Mouse (Mus musculus) liver, embryonic 12.5 days (tissue): ENCODE data around the gene Ski. TPM values are rescaled to one million over a fixed set of nuclear protein-coding genes. Genes with fewer than 3 reads are reported as not detected.

ENCODE experiments used
- ATAC-seq: fragments of 200-750 bp; cut with Nextera tagmentation; 2 replicates; pipeline ENCODE4 v1.8.0; 2017; ENCODE audit warnings: moderate number of reproducible peaks, mild to moderate bottlenecking, moderate library complexity
- H3K27ac ChIP-seq: fragments of 300-500 bp; sonication (generic); 2 replicates; pipeline ENCODE4 v1.5.1; 2016; ENCODE audit warnings: mild to moderate bottlenecking
- H3K27me3 ChIP-seq: fragments of 300-500 bp; sonication (generic); replicated peaks from 2 replicates; pipeline ENCODE4 v1.6.1; 2016; ENCODE audit warnings: mild to moderate bottlenecking, moderate library complexity
- H3K36me3 ChIP-seq: fragments of 300-500 bp; sonication (generic); 2 replicates; pipeline ENCODE4 v1.6.1; 2016; ENCODE audit warnings: mild to moderate bottlenecking, moderate library complexity
- H3K4me1 ChIP-seq: fragments of 300-500 bp; sonication (generic); 2 replicates; pipeline ENCODE4 v1.6.1; 2016
- H3K4me2 ChIP-seq: fragments of 300-500 bp; sonication (generic); 2 replicates; pipeline ENCODE4 v1.6.1; 2016; ENCODE audit warnings: mild to moderate bottlenecking, moderate library complexity
- H3K4me3 ChIP-seq: fragments of 300-500 bp; sonication (generic); 2 replicates; pipeline ENCODE4 v1.5.1; 2016; ENCODE audit warnings: mild to moderate bottlenecking, moderate library complexity
- H3K9ac ChIP-seq: fragments of 300-500 bp; sonication (generic); 2 replicates; pipeline ENCODE4 v1.6.1; 2016; ENCODE audit warnings: mild to moderate bottlenecking, moderate library complexity
- H3K9me3 ChIP-seq: fragments of 300-500 bp; sonication (generic); replicated peaks from 2 replicates; pipeline ENCODE4 v1.6.1; 2016; ENCODE audit warnings: mild to moderate bottlenecking, moderate library complexity
- WGBS: fragments of 180-500 bp; shearing (Covaris S2); methylation state at CpG from one replicate; pipeline ENCODE4 v1.1.7; 2016; ENCODE audit not compliant: insufficient replicate concordance; 5-methylcytosine and 5-hydroxymethylcytosine counted together
- polyA plus RNA-seq: library from polyadenylated mRNA; unstranded; fragments of >200 nt; fragmentation: Nextera tagmentation; extraction: Ambion mirVana; gene quantifications from 2 replicates; pipeline ENCODE4 v1.2.1, GENCODE M21; 2016

Ski gene
- polyA plus RNA-seq, 1 experiment from 2014 or later = 3.5 TPM

GRCm38 (mm10) chr4:155165861-155166260, 56.5 kb downstream of the Ski start:
- Histone ChIP-seq H3K27me3 (no peaks in the 10 kb centered on the region), H3K4me3 (no peak overlapping the region), H3K9ac (no peak overlapping the region), H3K4me2 (no peak overlapping the region), H3K9me3 (peaks cover 4% of the 10 kb centered on the region; the same call in 1 of the 2 replicates), H3K36me3 (no peaks in the 10 kb centered on the region; the same call in 1 of the 2 replicates), H3K4me1 (peaks cover 59% of the 10 kb centered on the region), H3K27ac (no peak overlapping the region)
- no peak for ATAC-seq

GRCm38 (mm10) chr4:155164550-155164949, 57.8 kb downstream of the Ski start:
- no peak overlapping the region for H3K4me3 ChIP-seq
- no peaks in the 10 kb centered on the region for H3K27me3 ChIP-seq
- H3K36me3 ChIP-seq = peaks cover 4% of the 10 kb centered on the region
- ATAC-seq = no peak
- H3K4me1 ChIP-seq = peaks cover 55% of the 10 kb centered on the region
- 70% methylated on average over 6 of the region's 6 CpGs for WGBS
- H3K9ac ChIP-seq = no peak overlapping the region
- H3K4me2 ChIP-seq = no peak overlapping the region
- H3K9me3 ChIP-seq = peaks cover 4% of the 10 kb centered on the region; the same call in 1 of the 2 replicates
- no peak overlapping the region for H3K27ac ChIP-seq

- H3K9ac ChIP-seq = no peak overlapping the region
- ATAC-seq = peak; percentile 17; the same call in 1 of the 2 replicates
- no peaks in the 10 kb centered on the region for H3K27me3 ChIP-seq
- no peak overlapping the region for H3K4me3 ChIP-seq
- peaks cover 55% of the 10 kb centered on the region for H3K4me1 ChIP-seq
- H3K27ac ChIP-seq = peak overlapping the region; percentile 50; the same call in 1 of the 2 replicates
- peaks cover 4% of the 10 kb centered on the region; the same call in 1 of the 2 replicates for H3K9me3 ChIP-seq
- peaks cover 13% of the 10 kb centered on the region for H3K36me3 ChIP-seq
- H3K4me2 ChIP-seq = peak overlapping the region; percentile 15; the same call in 1 of the 2 replicates
- WGBS = 65% methylated on average over 8 of the region's 8 CpGs
Observed at GRCm38 (mm10) chr4:155163685-155164084, 58.7 kb downstream of the Ski start.

GRCm38 (mm10) chr4:155163320-155163651, 59.1 kb downstream of the Ski start:
- no peak overlapping the region for H3K4me3 ChIP-seq
- peak overlapping the region; percentile 50 for H3K27ac ChIP-seq
- H3K9ac ChIP-seq = no peak overlapping the region
- 15% methylated on average over 4 of the region's 4 CpGs for WGBS
- H3K4me2 ChIP-seq = peak overlapping the region; percentile 15
- peaks cover 4% of the 10 kb centered on the region; the same call in 1 of the 2 replicates for H3K9me3 ChIP-seq
- H3K27me3 ChIP-seq = no peaks in the 10 kb centered on the region
- H3K36me3 ChIP-seq = peaks cover 17% of the 10 kb centered on the region
- ATAC-seq = peak; percentile 58
- H3K4me1 ChIP-seq = peaks cover 52% of the 10 kb centered on the region

- Histone ChIP-seq H3K4me2 (peak overlapping the region; percentile 15), H3K27me3 (no peaks in the 10 kb centered on the region), H3K4me3 (no peak overlapping the region), H3K9me3 (peaks cover 4% of the 10 kb centered on the region; the same call in 1 of the 2 replicates), H3K36me3 (peaks cover 23% of the 10 kb centered on the region), H3K9ac (no peak overlapping the region), H3K27ac (peak overlapping the region; percentile 50), H3K4me1 (peaks cover 46% of the 10 kb centered on the region)
- WGBS = 30% methylated on average over 7 of the region's 7 CpGs
- 0 out of 2 replicates have a peak, but pooled peaks have one; percentile 1 for ATAC-seq
Observed at GRCm38 (mm10) chr4:155162433-155163319, 59.7 kb downstream of the Ski start.

- WGBS = 78% methylated on average over 8 of the region's 8 CpGs
- H3K27me3 ChIP-seq = no peaks in the 10 kb centered on the region
- ATAC-seq = no peak
- peaks cover 25% of the 10 kb centered on the region for H3K4me1 ChIP-seq
- no peaks in the 10 kb centered on the region for H3K9me3 ChIP-seq
- peaks cover 51% of the 10 kb centered on the region for H3K36me3 ChIP-seq
- no peak overlapping the region for H3K9ac ChIP-seq
- no peak overlapping the region for H3K27ac ChIP-seq
- no peak overlapping the region for H3K4me3 ChIP-seq
- no peak overlapping the region for H3K4me2 ChIP-seq
Observed at GRCm38 (mm10) chr4:155158543-155158917, 63.9 kb downstream of the Ski start.

GRCm38 (mm10) chr4:155157871-155158542, 64.4 kb downstream of the Ski start:
- no peak overlapping the region for H3K4me3 ChIP-seq
- WGBS = 85% methylated on average over 27 of the region's 27 CpGs
- peaks cover 19% of the 10 kb centered on the region for H3K4me1 ChIP-seq
- H3K36me3 ChIP-seq = peaks cover 51% of the 10 kb centered on the region
- no peaks in the 10 kb centered on the region for H3K9me3 ChIP-seq
- no peak for ATAC-seq
- no peaks in the 10 kb centered on the region for H3K27me3 ChIP-seq
- H3K27ac ChIP-seq = no peak overlapping the region
- no peak overlapping the region for H3K9ac ChIP-seq
- H3K4me2 ChIP-seq = no peak overlapping the region

- H3K9ac ChIP-seq = no peak overlapping the region
- peaks cover 51% of the 10 kb centered on the region for H3K36me3 ChIP-seq
- H3K4me2 ChIP-seq = no peak overlapping the region
- peaks cover 10% of the 10 kb centered on the region for H3K4me1 ChIP-seq
- H3K27ac ChIP-seq = no peak overlapping the region
- no peak overlapping the region for H3K4me3 ChIP-seq
- 89% methylated on average over 17 of the region's 17 CpGs for WGBS
- ATAC-seq = no peak
- H3K9me3 ChIP-seq = no peaks in the 10 kb centered on the region
- H3K27me3 ChIP-seq = peaks cover 11% of the 10 kb centered on the region
Observed at GRCm38 (mm10) chr4:155156734-155157133, 65.7 kb downstream of the Ski start.

GRCm38 (mm10) chr4:155154986-155155385, 67.4 kb downstream of the Ski start:
- Histone ChIP-seq H3K4me3 (no peak overlapping the region), H3K9me3 (no peaks in the 10 kb centered on the region), H3K4me1 (peaks cover 21% of the 10 kb centered on the region), H3K27me3 (peaks cover 28% of the 10 kb centered on the region), H3K9ac (no peak overlapping the region), H3K27ac (no peak overlapping the region), H3K4me2 (no peak overlapping the region), H3K36me3 (peaks cover 51% of the 10 kb centered on the region)
- 51% methylated on average over 11 of the region's 11 CpGs for WGBS
- no peak for ATAC-seq

GRCm38 (mm10) chr4:155153389-155154072, 68.9 kb downstream of the Ski start:
- no peak for ATAC-seq
- Histone ChIP-seq H3K4me1 (peaks cover 28% of the 10 kb centered on the region), H3K4me3 (no peak overlapping the region), H3K4me2 (no peak overlapping the region), H3K9ac (no peak overlapping the region), H3K36me3 (peaks cover 37% of the 10 kb centered on the region), H3K27me3 (peaks cover 43% of the 10 kb centered on the region), H3K27ac (no peak overlapping the region), H3K9me3 (no peaks in the 10 kb centered on the region)
- WGBS = 72% methylated on average over 3 of the region's 3 CpGs

GRCm38 (mm10) chr4:155152476-155152875, 69.9 kb downstream of the Ski start:
- H3K27ac ChIP-seq = no peak overlapping the region
- no peak overlapping the region for H3K4me2 ChIP-seq
- H3K9me3 ChIP-seq = no peaks in the 10 kb centered on the region
- peaks cover 51% of the 10 kb centered on the region for H3K27me3 ChIP-seq
- peaks cover 32% of the 10 kb centered on the region for H3K4me1 ChIP-seq
- WGBS = 72% methylated on average over 6 of the region's 6 CpGs
- no peak for ATAC-seq
- no peak overlapping the region for H3K4me3 ChIP-seq
- H3K9ac ChIP-seq = no peak overlapping the region
- peaks cover 26% of the 10 kb centered on the region for H3K36me3 ChIP-seq

GRCm38 (mm10) chr4:155151845-155152244, 70.5 kb downstream of the Ski start:
- Histone ChIP-seq H3K4me3 (no peak overlapping the region), H3K4me2 (no peak overlapping the region), H3K9me3 (no peaks in the 10 kb centered on the region), H3K9ac (no peak overlapping the region), H3K4me1 (peaks cover 32% of the 10 kb centered on the region), H3K36me3 (peaks cover 20% of the 10 kb centered on the region), H3K27ac (no peak overlapping the region), H3K27me3 (peaks cover 53% of the 10 kb centered on the region)
- 39% methylated on average over 4 of the region's 4 CpGs for WGBS
- no peak for ATAC-seq
